Mouse (Mus musculus) cerebellum, adult 11 months (tissue): ENCODE results near the gene Gm12790.
"Not testable (repeated sequence)": the region's sequence is repeated elsewhere in the genome, so short reads cannot be mapped to it uniquely, and the experiment has no call there.

Experiments used
- DNase-seq: peaks from one replicate; pipeline ENCODE4 v3.0.0; 2022

Gm12790 gene

GRCm38 (mm10) chr4:101980949-101981348 is at the start of gene Gm12790:
TSS of gene Gm12790 (minus strand) at chr4:101981049.
- not testable (repeated sequence) for DNase-seq

GRCm38 (mm10) chr4:102026619-102027018 is 45.8 kb upstream of the Gm12790 start:
- no peak for DNase-seq

- DNase-seq: peak; percentile 61
Observed at GRCm38 (mm10) chr4:101998267-101998922, 17.5 kb upstream of the Gm12790 start.

GRCm38 (mm10) chr4:101997426-101997825 is 16.6 kb upstream of the Gm12790 start:
- DNase-seq: no peak

GRCm38 (mm10) chr4:101986326-101986725 is 5.5 kb upstream of the Gm12790 start, which contains the start of gene Gm12789:
TSS of gene Gm12789 (plus strand) at chr4:101986626.
- not testable (repeated sequence) for DNase-seq

- DNase-seq: no peak
Observed at GRCm38 (mm10) chr4:101985678-101986077, 4.8 kb upstream of the Gm12790 start.

- not testable (repeated sequence) for DNase-seq
Observed at GRCm38 (mm10) chr4:101940107-101940506, 40.7 kb downstream of the Gm12790 start, which contains the start of gene Gm12794. TSS of gene Gm12794 (plus strand) at chr4:101940407.
